Mouse (Mus musculus) bone marrow macrophage, adult 2 months (primary cell): ENCODE results near the gene Nts.

Experiments used
- CTCF ChIP-seq: IDR thresholded peaks from 2 replicates; pipeline ENCODE4 v1.5.1; 2012; ENCODE audit warnings: low read depth, mild to moderate bottlenecking, low read length, moderate library complexity
- POLR2A ChIP-seq: IDR thresholded peaks from 2 replicates; pipeline ENCODE4 v1.6.1; 2012; ENCODE audit warnings: mild to moderate bottlenecking, low read depth, low read length, borderline replicate concordance

- no peak for TF ChIP-seq POLR2A
- TF ChIP-seq CTCF, result no peak
These were observed 20.9 kb downstream of the Nts start for GRCm38 (mm10) chr10:102469412-102469811.
